Mouse (Mus musculus): ENCODE results near the gene Rasl11b. TPM values are rescaled to one million over a fixed set of nuclear protein-coding genes. Genes with fewer than 3 reads are reported as not detected.

Gene Rasl11b
- 5.8 TPM for total RNA-seq (2023)

GRCm38 (mm10) chr5:74194841-74195613 lies at the start of gene Rasl11b:
Gene Rasl11b (plus strand): TSS chr5:74195286.

Other genes with a start within 250 kb of the Rasl11b start
- 5.8 TPM for gene Usp46, start 126.9 kb upstream of the Rasl11b start, total RNA-seq (2023)